Mouse (Mus musculus) T-helper 17 cell (primary cell): Measurements from ENCODE around the gene Cdk17.
"Not testable (repeated sequence)": the region's sequence is repeated elsewhere in the genome, so short reads cannot be mapped to it uniquely, and the experiment has no call there.

Source experiments
- in situ Hi-C, 2 experiments: fragments of 300-600 bp; cut with MboI, MseI; formaldehyde crosslinking; loops; 1 replicate in 1 of 2; 2 replicates in 1 of 2; pipeline ENCODE4 v1.15.1; 2025; ENCODE audit warnings: high pct_unique_total_duplicates in 2 of 2

Gene Cdk17

GRCm38 (mm10) chr10:93142600-93143284, 17.9 kb upstream of the Cdk17 start:
- in situ Hi-C loops = loop anchor here in 1 of 2 experiments (10.0 kb wide), 1 partner anchor 1542 kb away; the partner anchor contains the start of gene Cep83

DNA sequence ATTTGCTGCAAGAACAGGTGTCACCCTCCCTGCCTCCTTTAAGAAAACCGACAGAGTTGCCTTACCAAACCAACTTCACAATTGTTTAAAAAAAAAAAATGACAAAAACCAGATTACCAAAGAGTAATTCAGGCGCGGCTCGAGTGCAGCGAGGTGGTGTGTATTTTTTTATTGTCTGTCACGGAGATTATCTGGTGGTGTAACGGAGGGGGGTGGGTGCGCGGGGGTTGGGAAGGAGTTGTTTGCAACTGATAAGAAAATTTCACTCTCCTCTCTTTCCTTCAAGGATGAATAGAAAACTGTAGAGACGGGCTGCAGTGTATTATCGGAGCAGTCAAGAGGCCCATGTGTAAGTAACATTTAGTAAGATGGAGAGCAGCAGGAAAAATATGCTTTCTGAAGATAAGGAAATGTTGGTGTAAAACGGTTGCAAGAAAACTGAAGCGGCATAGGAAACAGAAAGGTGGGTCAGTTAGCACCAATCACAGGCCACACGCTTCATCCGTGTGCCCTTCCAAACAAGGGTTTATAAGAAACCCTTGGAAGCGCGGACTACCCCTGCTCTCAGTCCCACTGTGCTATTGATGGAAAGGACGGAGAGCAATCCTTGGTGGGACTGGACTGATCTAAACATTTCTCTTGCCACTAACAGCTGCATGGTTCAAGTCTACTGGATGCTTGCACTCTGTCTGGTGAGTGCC, 17.2 kb upstream of the Cdk17 start:
- in situ Hi-C loops = loop anchor here in 1 of 2 experiments (10.0 kb wide), 1 partner anchor 1541 kb away; the partner anchor contains the start of gene Cep83

GRCm38 (mm10) chr10:93143986-93144314, 16.7 kb upstream of the Cdk17 start:
- in situ Hi-C loops = loop anchor here in 1 of 2 experiments (10.0 kb wide), 1 partner anchor 1541 kb away; the partner anchor contains the start of gene Cep83

GRCm38 (mm10) chr10:93144579-93144978, 16.1 kb upstream of the Cdk17 start:
- in situ Hi-C loops = loop anchor here in 1 of 2 experiments (10.0 kb wide), 1 partner anchor 1540 kb away; the partner anchor contains the start of gene Cep83

DNA sequence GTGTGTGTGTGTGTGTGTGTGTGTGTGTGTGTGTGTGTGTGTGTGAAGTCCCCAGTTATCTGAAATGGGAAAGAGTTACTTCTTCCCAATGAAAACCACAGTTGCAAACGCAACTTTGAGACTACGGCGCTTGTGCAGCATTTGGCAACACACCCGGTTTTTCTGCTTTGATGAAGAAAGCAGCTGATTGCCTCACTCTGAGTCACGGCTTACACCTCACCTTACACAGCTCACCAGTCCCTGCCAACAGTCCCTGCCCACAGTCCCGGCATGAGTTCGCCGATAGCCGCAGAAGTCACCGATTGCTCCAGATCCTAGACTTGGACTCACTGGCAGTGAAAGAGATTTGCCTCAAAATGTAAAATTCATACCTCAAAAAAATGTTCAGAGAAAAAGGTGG, 15.6 kb upstream of the Cdk17 start:
- in situ Hi-C loops = loop anchor here in 1 of 2 experiments (10.0 kb wide), 1 partner anchor 1540 kb away; the partner anchor contains the start of gene Cep83

GRCm38 (mm10) chr10:93146601-93147000, 14.1 kb upstream of the Cdk17 start:
- in situ Hi-C loops = loop anchor here in 1 of 2 experiments (10.0 kb wide), 1 partner anchor 1538 kb away; the partner anchor contains the start of gene Cep83

DNA sequence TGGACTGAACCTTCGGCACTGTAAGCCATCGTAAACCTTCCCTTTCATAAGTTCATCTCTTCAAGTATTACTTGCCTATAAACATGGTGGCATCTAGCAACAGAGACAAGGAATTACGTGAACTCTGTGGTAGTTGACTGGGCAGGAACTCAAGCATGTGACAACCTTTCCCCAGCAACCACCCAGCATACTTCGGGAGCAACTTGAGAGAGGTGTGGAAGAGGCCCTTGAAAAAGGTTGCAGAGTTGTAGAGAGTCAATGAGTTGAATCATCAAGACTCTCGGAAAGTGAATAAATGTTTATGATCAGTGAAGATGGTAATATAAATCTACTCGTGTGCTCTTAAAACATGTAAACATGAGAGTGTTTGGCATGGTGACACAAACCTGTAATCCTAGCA, 13.0 kb upstream of the Cdk17 start:
- in situ Hi-C loops = loop anchor here in 1 of 2 experiments (10.0 kb wide), 1 partner anchor 1537 kb away; the partner anchor contains the start of gene Cep83

DNA sequence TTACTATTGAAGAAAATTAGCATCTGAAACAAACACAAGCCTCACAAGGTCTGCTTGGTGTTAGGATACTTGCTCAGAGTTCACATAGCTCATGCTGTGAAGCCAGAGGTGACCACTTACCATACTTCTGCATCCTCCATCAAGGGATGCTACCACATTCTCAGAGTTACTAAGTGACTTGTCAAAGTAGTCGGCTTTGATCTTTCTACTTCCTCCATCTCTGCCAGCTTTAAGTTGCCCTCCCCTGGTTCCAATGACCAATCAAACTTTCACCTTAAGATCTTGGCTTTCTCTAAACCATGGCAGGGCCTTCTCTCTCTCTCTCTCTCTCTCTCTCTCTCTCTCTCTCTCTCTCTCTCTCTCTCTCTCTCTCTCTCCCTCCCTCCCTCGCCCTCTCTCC, 11.1 kb upstream of the Cdk17 start:
- in situ Hi-C loops = loop anchor here in 1 of 2 experiments (10.0 kb wide), 1 partner anchor 1535 kb away; the partner anchor contains the start of gene Cep83

GRCm38 (mm10) chr10:93151775-93152174, 8.9 kb upstream of the Cdk17 start:
- in situ Hi-C loops = no loop called here

- in situ Hi-C loops = no loop called here
Observed at GRCm38 (mm10) chr10:93152698-93153097, 8.0 kb upstream of the Cdk17 start.

DNA sequence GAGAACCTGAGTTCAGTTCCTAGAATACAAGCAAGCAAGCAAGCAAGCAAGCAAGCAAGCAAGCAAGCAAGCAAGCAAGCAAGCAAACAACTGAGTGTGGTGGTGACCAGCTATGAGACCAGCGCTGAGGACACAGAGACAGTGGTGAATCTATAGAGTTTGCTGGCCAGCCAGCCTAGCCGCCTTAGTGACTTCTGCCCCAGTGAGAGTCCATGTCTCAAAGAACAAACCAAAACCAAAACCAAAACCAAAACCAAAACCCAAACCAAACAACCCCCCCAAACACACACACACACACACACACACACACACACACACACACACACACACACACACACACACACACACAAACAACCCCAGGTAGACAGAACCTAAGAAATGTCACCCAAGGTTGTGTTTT, 7.3 kb upstream of the Cdk17 start:
- in situ Hi-C loops = not testable (repeated sequence)

DNA sequence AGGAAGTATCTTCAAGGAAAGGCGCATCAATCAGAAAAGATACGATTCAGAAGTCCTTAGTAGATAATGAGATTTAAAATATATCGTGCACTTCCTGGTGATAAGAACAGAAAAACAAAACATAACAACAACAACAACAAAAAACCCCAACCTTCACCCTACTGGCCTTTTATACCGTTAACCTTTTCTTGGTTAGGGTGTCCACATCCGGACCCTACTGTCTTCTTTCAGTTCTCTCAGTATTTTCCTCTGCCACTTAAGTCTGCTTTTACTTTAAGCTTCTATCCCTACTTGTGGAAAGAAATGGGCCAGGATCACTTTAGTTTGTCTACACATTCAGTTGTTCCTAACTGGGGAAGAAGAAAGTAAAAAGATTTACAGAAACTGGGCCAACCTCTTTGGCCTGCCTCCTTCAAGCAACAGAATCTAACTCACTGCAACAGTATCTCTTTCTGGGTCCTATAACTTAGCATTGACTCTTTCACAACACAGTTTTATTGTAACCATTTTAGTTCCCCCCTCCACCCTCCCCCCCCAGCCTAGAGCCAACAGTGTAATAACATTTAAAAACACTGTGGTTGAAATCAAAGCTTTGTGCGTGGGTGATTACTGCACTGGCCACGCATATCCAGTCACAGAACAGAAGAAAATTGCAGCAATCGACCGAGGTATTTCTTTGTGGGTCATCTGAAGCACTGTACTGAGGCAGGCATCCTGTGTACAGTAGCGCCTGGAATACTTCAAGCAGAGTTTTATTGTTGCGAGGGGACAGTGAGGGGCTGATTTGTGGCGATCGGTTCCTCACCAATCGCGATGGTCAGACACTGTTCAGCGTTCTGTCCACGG, 801 bp upstream of the Cdk17 start:
- in situ Hi-C loops = loop anchor here (5.0 to 10.0 kb wide), 3 partner anchors 72 to 275 kb away; no protein-coding TSS in a partner anchor

DNA sequence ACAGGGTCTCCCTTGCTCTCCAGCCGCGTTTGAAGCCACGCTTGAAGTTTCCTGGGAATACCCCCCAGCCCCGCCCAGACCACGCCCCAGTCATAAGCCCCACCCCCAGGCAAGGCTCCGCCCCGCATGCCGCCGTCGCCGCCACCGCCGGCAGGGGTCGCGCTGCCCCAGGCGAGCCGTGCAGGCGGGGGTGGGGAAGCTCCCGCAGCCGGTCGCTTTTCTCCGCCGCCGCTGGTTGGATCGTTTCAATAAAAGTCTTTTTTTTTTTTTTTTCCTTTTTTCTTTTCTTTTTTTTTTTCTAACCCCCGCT, 223 bp upstream of the Cdk17 start:
- in situ Hi-C loops = loop anchor here in 1 of 2 experiments (10.0 kb wide), 1 partner anchor 274 kb away; no protein-coding TSS in a partner anchor

DNA sequence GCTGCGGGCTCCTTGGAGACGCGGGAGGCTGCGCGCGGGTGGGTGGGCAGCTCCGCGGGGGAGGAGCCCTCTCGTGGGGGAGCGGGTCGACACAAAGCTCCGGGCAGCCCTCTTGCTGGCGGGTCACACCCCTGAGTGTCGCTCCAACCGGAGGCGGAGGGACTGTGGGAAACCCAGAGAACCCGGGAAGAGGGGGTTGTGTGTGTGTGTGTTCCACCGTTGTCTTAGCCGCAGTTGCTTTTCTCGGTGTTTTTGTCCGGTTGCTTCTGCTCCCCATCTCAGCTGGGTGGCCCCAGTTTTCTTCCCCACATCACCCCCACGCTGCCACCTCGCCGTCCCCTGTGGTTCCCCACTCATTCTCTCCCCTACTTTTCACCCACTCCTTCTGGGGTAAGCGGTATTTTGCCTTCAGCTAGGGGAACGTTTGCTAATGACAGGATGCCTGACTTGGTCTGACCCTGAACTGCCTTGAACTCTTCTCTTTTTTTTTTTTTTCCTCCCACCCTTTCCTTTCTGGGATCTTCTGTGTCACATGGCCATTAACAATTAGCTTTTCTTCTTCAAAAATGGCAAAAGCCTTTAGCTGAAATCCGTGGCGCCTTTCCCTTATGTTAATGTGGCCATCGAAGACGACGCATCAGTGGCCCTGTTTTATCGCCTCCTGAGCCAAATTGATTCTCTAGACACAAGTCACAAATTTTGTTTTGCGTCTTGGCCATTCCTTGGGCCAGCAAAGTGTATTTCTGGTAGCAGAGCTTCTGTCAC, 1.0 kb downstream of the Cdk17 start:
- in situ Hi-C loops = loop anchor here in 1 of 2 experiments (10.0 kb wide), 1 partner anchor 273 kb away; no protein-coding TSS in a partner anchor

- in situ Hi-C loops = loop anchor here in 1 of 2 experiments (10.0 kb wide), 1 partner anchor 272 kb away; no protein-coding TSS in a partner anchor
Observed at GRCm38 (mm10) chr10:93162276-93162971, 1.7 kb downstream of the Cdk17 start.

DNA sequence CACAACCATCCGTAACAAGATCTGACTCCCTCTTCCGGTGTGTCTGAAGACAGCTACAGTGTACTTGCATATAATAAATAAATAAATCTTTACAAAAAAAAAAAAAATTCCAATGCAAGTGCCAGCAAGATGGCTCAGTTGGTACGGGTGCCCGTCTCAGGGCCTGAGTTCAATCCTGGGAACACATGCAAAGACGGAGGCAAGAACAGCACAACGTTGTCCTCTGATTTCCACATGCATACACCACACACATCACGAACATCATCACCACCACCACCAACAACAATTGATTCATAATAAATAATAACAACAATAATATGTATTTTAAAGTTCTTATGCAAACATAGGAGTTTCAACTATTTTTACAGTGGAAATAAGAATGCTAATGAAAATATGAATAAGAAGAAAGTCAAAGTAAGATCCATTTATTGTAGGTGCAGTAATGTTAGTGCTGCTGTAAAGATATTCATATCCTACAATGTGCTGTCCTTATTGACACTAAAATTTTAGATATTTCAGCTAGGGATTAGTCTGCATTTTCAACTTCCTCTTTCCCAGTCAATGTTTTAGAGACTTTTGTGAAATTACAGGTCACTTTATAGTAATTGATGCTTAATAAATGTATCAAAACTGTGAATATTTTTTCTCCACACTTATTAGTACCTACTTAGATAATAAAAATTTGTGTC, 2.4 kb downstream of the Cdk17 start:
- in situ Hi-C loops = loop anchor here in 1 of 2 experiments (10.0 kb wide), 1 partner anchor 272 kb away; no protein-coding TSS in a partner anchor

GRCm38 (mm10) chr10:93163711-93164488, 3.2 kb downstream of the Cdk17 start:
- in situ Hi-C loops = loop anchor here in 1 of 2 experiments (10.0 kb wide), 1 partner anchor 271 kb away; no protein-coding TSS in a partner anchor
